Mouse (Mus musculus): Measurements from ENCODE around the gene Slc39a5. TPM values are rescaled to one million over a fixed set of nuclear protein-coding genes. Genes with fewer than 3 reads are reported as not detected.

Slc39a5 gene
- total RNA-seq, 2 experiments from 2014 or later = 0.40 to 0.42 TPM

GRCm38 (mm10) chr10:128411211-128412054 is 10.4 kb upstream of the Slc39a5 start, which contains the start of the genes Nabp2 and Rnf41:
Gene Nabp2, minus strand, starts transcription at chr10:128411492.
Gene Rnf41, plus strand, starts transcription at chr10:128411657.
- peak; percentile 98 for DNase-seq
- intact Hi-C loops (cut with DNase I) = loop anchor here (5.0 kb wide), 1 partner anchor 46 kb away; the partner anchor contains the start of gene Smarcc2

DNA sequence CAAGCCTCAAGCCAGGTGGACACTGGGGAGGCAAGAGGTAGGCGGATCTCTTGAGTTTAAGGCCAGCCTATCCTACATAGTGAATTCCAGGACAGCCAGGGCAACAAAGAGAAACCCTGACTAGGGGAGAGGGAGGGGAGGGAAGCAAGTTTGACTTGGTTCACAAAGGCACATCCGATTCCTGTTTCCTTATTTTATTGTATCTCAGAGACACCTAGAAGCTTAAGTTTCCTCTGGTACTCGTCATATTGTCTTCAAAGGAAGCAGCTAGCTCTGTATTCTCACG is 9.5 kb upstream of the Slc39a5 start:
- DNase-seq = no peak
- intact Hi-C loops (cut with DNase I) = loop anchor here (5.0 kb wide), 1 partner anchor 47 kb away; the partner anchor contains the start of gene Smarcc2

GRCm38 (mm10) chr10:128409692-128410559 is 8.9 kb upstream of the Slc39a5 start:
- intact Hi-C loops (cut with DNase I) = loop anchor here (5.0 kb wide), 1 partner anchor 47 kb away; the partner anchor contains the start of gene Smarcc2
- DNase-seq = peak; percentile 98

DNA sequence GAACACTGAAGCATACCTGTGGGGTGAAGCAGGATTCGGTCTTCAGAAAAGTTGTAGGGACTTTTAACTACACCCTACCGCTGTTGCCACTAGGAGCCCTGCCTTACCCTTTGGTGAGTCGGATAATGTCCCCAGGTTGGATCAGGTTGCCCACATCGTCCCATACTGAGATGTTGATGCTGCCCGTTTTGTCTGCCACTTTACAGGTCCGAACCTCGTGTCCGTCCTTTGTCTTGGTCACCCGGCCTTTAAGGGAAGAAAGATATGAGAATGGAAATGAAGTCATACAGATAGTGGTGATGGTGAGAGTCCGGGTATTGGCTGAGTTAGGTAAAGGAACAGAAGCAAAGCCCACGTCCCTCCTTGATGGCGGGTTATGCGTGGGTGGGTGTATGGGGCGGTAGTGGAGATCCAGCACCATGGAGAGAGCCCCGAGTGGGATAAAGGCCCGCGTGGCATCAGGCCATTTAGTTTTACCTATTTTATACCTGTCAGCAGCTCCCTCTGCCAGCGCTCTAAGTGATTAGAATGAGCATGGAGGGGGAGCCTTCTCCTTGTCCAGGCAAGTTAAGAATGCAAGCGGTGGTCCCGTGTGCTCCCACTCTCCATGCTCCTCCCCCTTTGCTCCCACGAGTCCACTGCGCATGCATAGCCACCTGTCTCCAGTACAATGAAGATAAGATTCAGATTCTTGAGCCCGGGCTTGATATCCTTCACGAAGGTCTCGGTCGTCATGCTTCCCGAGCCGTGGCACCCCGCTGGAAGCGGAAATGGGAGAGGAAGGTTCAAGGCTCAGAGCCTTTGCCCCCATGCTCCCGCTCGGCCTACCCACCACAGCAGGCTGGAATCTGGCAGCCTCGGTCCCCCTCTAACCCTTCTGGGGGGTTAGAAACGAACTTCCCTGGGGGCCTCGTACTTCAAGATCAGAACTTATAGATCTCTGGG is 7.8 kb upstream of the Slc39a5 start:
- DNase-seq = peak; percentile 54
- intact Hi-C loops (cut with DNase I) = no loop called here

DNA sequence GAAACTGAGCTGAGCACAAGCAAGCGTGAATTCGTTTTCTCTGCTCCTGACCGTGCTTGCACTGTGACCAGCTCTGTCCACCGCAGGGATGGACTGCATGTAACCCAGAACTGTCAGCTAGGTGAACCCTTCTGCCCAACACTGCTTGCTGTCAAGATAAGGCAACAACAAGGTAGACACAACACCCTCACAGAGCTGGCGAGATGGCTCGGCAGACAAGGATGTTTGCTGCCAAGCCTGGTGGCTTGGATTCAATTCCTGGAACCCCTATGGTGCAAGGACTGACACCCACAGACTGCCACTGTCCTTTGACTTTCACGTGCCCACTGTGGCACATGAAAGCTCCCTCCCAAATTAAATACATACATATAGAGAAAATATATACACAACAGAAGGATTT is 2.9 kb upstream of the Slc39a5 start:
- intact Hi-C loops (cut with DNase I) = no loop called here
- peak; percentile 65 for DNase-seq

DNA sequence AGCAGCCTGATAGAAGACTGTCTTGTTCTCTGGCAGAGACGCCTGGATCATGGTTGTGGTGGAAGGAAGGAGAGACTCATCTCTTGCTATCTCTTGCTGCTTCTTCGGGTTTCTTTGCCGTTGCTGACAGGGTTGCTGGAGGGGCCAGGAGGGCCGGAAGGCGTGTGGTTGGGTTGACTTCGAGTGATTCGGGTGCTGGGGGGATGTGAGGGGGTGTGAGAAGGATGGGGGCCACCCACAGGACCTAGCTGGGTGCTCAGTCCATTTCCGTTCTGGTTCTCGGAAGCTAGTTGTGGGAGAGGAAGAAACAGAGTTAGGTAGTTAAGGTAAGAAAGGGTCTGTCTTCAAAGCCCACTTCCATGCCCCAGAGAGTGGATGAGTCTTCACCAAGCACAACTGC is 609 bp upstream of the Slc39a5 start:
- no peak for DNase-seq
- intact Hi-C loops (cut with DNase I) = no loop called here

GRCm38 (mm10) chr10:128400338-128400737 is 691 bp downstream of the Slc39a5 start:
- no peak for DNase-seq

GRCm38 (mm10) chr10:128397466-128397865 is 3.6 kb downstream of the Slc39a5 start:
- intact Hi-C loops (cut with DNase I) = no loop called here
- DNase-seq = peak; percentile 59

More at GRCm38 (mm10) chr10:128400338-128400737, 691 bp downstream of the Slc39a5 start:
- intact Hi-C loops (cut with DNase I) = no loop called here

DNA sequence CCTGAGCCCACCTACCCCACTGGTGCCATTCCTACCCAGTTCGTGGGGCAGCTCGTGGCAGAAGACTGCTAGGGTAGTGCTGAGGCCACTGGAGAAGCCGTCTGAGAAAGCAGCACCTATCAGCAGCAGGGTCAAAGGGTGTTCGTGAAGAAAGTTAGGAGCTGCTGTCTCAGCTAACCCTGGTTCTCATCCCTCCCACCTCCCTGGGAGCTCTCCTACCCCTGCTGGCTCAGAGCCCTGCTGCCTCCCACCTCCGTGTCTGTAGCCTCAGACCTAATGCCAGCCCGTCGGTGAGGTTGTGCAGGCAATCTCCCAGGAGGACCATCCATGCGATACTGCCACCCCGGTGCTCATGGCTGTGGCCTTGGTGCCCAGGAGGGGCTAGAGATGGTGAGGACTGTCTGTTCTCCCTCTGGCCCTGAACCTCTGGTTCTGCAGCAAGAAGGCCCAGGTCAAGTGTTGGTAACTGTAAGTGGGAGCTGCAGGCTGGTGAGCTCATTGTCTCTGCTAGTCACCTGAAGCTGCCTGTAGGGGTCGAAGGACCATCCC is 4.2 kb downstream of the Slc39a5 start:
- intact Hi-C loops (cut with DNase I) = no loop called here
- no peak for DNase-seq

DNA sequence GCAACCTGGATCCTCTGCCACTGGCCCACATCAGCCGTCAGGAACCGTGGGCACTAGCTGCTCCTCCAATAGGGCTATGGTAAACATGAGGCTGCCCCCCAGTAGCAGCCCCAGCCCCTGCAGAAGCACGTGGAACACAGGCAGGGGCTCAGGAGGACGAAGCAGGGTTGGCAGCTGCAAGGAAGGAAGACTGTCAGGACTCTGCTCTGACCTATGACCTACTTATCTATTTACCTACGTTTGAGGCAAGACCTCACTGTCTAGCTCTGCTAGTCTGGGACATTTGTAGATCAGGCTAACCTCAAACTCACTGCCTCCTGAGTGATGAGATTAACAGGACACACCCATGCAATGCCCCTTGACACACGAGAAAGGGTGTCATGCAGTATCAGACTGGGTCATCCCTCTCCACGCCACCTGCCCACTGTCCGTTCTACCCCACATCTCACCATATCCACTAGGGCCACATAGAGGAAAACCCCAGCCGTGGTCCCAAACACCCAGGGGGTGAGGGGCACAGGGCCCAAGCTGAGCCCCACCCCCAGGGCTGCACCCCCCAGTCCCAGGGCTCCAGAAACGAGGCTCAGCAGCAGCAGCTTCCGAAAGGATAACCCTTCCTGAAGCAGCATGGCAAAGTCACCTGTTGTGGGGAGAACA is 4.9 kb downstream of the Slc39a5 start:
- intact Hi-C loops (cut with DNase I) = no loop called here
- DNase-seq = no peak

GRCm38 (mm10) chr10:128391850-128392249 is 9.2 kb downstream of the Slc39a5 start:
- intact Hi-C loops (cut with DNase I) = no loop called here
- no peak for DNase-seq

DNA sequence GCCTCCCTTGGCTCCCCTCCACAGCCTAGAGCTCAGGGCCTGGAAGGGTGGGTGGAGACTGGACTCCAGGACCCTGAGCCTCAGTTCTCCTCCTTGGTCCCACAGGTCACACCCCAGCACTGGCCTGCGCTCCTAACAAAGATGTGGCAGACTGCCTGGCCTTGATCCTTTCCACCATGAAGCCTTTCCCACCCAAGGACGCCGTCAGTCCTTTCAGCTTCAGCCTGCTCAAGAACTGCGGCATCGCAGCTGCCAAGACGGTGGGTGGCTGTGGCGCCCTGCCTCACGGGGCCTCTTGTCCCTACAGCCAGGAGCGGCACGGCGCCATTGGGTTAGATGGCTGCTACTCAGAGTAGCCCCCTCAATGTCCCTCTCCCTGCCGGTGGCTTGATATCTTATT is 10.7 kb downstream of the Slc39a5 start:
- no peak for DNase-seq
- intact Hi-C loops (cut with DNase I) = no loop called here

- DNase-seq = no peak
- intact Hi-C loops (cut with DNase I) = no loop called here
Measured at GRCm38 (mm10) chr10:128389570-128389969, 11.5 kb downstream of the Slc39a5 start.

DNA sequence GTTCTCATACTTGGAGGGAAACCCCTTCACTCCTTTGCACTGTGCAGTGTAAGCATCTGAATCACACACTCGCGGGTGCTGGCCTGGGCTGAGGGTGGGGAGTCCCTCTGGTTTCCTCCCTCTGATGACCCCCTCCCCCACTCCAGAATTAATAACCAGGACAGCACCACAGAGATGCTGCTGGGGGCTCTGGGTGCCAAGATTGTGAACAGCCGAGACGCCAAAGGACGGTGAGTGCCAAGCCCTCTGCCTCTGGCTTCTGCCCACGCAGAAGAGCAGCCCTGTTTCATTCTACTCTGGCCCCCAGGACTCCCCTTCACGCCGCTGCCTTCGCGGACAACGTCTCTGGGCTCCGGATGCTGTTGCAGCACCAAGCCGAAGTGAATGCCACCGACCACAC is 12.1 kb downstream of the Slc39a5 start:
- DNase-seq = no peak
- intact Hi-C loops (cut with DNase I) = no loop called here

GRCm38 (mm10) chr10:128385902-128386301 is 15.1 kb downstream of the Slc39a5 start:
- intact Hi-C loops (cut with DNase I) = no loop called here
- DNase-seq = no peak

DNA sequence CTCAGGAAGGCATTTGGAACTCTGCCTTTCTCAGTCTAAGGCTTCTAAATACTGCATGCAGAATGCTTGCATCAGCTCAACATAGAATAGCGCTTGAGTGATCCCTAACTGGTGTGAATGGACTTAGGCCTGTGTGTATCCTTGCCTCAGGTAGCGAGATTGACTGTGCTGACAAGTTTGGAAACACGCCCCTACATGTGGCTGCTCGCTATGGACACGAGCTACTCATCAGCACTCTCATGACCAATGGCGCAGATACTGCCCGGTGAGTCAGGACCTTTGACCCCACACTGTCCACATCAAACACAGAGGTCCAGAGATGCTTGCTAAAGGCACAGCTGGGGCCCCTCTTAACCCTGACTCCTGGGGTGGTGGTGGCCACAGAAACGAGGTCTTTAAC is 18.5 kb downstream of the Slc39a5 start:
- intact Hi-C loops (cut with DNase I) = no loop called here
- DNase-seq = no peak

GRCm38 (mm10) chr10:128380565-128380964 is 20.5 kb downstream of the Slc39a5 start:
- no peak for DNase-seq
- intact Hi-C loops (cut with DNase I) = no loop called here

DNA sequence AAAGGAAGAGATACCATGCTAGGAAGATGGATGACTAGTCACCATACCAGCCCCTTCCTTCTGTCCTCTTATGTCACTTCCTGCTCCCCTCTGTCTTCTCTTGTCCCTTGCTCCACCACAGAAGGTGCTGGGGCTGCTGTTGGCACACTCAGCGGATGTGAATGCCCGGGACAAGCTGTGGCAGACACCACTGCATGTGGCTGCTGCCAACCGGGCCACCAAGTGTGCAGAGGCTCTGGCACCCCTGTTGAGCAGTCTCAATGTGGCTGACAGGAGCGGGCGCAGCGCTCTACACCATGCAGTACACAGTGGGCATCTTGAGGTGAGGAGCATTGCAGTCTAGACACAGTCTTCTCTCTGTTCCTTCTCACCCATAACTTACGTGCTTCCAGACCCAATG is 21.8 kb downstream of the Slc39a5 start:
- no peak for DNase-seq
- intact Hi-C loops (cut with DNase I) = no loop called here

DNA sequence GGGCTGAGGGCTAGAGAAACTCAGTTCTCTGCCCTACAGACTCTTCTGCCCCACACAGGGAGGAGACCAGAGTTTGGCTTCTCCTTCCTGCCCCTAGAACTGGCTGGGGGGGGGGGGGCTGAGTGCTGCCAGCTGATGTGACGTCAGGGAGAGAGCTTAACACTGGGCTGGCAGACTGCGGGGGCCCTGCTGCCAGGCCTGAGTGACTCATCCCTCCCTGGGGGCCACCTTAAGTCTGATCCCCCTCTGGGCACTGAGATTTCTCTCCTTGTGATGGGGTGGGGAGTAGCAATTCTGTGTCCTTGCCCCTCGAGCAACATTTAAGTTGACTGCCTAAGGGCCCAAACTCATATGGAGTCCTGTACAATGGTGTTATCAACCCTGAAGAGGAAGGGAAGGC is 22.6 kb downstream of the Slc39a5 start:
- DNase-seq = no peak
- intact Hi-C loops (cut with DNase I) = no loop called here
